Mouse (Mus musculus) kidney, adult 2 months (tissue): ENCODE data around the gene Scn5a.

Experiments used
- CTCF ChIP-seq: fragments of 200-500 bp; conservative IDR thresholded peaks from 2 replicates; pipeline ENCODE4 v1.5.1; 2011; ENCODE audit warnings: low read depth, mild to moderate bottlenecking, control low read depth, low read length, moderate library complexity, mixed read lengths; ENCODE audit not compliant: insufficient read depth, insufficient read length
- POLR2A ChIP-seq: fragments of 200-500 bp; IDR thresholded peaks from one replicate; pipeline ENCODE4 v1.6.1; 2011; ENCODE audit warnings: low read depth, low read length, control low read depth

DNA sequence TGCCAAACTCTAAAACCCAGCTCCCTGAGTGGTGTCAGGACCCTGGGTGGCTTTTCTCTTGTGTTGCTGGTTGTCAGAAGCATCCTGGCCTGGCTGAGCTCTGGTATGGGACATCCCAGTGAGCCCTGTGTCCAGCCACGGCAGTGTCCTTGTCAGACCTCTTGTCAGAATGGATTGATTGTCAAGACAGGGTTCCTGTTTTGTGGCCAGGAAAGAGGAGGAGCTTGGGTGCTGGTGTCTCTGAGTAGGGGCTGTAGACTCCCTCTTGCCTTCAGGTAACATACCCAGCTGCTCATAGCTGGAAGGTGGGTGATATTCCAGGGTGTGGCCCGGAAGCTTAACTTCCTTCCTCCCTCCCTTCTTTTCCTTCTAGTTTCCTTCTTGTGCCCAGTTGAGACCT lies 143.0 kb downstream of the Scn5a start:
- TF ChIP-seq CTCF (no peak), POLR2A (no peak)
